Mouse (Mus musculus) forebrain, embryonic 14.5 days (tissue): ENCODE results near the gene Fcf1. TPM values are rescaled to one million over a fixed set of nuclear protein-coding genes. Genes with fewer than 3 reads are reported as not detected.

Experiments used
- ATAC-seq: fragments of 200-750 bp; cut with Nextera tagmentation; 2 replicates; pipeline ENCODE4 v1.8.0; 2017; ENCODE audit warnings: mild to moderate bottlenecking, moderate library complexity
- DNase-seq: peaks from one replicate; pipeline ENCODE4 v3.0.0-alpha.2; 2015; ENCODE audit warnings: low spot score
- H3K27ac ChIP-seq: fragments of 300-500 bp; sonication (generic); 2 replicates; pipeline ENCODE4 v1.5.1; 2014; ENCODE audit warnings: low read depth, mild to moderate bottlenecking, control low read depth, low read length, moderate library complexity
- H3K27me3 ChIP-seq: fragments of 300-500 bp; sonication (generic); replicated peaks from 2 replicates; pipeline ENCODE4 v1.6.1; 2014; ENCODE audit warnings: low read length, control low read depth, mixed read lengths; ENCODE audit not compliant: control insufficient read depth, insufficient read depth
- H3K36me3 ChIP-seq: fragments of 300-500 bp; sonication (generic); 2 replicates; pipeline ENCODE4 v1.6.1; 2014; ENCODE audit warnings: low read length, control low read depth; ENCODE audit not compliant: control insufficient read depth, insufficient read depth
- H3K4me1 ChIP-seq: fragments of 300-500 bp; sonication (generic); 2 replicates; pipeline ENCODE4 v1.6.1; 2014; ENCODE audit warnings: antibody characterized with exemption, low read length, control low read depth; ENCODE audit not compliant: control insufficient read depth, insufficient read depth
- H3K4me2 ChIP-seq: fragments of 300-500 bp; sonication (generic); 2 replicates; pipeline ENCODE4 v1.6.1; 2014; ENCODE audit warnings: mild to moderate bottlenecking, control low read depth, low read length
- H3K4me3 ChIP-seq: fragments of 300-500 bp; sonication (generic); 2 replicates; pipeline ENCODE4 v1.5.1; 2014; ENCODE audit warnings: low read depth, low read length, control low read depth
- H3K9ac ChIP-seq: fragments of 300-500 bp; sonication (generic); 2 replicates; pipeline ENCODE4 v1.6.1; 2014; ENCODE audit warnings: mild to moderate bottlenecking, low read length, control low read depth, moderate library complexity
- H3K9me3 ChIP-seq: fragments of 300-500 bp; sonication (generic); replicated peaks from 2 replicates; pipeline ENCODE4 v1.6.1; 2016; ENCODE audit warnings: low read length, control low read depth, mixed read lengths; ENCODE audit not compliant: control insufficient read depth
- WGBS: fragments of 180-500 bp; shearing (Covaris S2); extraction: QIAGEN DNeasy Blood & Tissue Kit; methylation state at CpG from one replicate; pipeline ENCODE4 v1.1.7; 2014; 5-methylcytosine and 5-hydroxymethylcytosine counted together
- polyA plus RNA-seq: library from polyadenylated mRNA; unstranded; fragments of >200 nt; fragmentation: Nextera tagmentation; extraction: Ambion mirVana; gene quantifications from 2 replicates; pipeline ENCODE4 v1.2.1, GENCODE M21; 2014

Gene Fcf1
- 128 and 147 TPM in 2 replicates for polyA plus RNA-seq

- Histone ChIP-seq H3K4me2 (peak within 1 kb of the TSS; percentile 78), H3K4me1 (peaks cover 11% of the 10 kb centered on the region), H3K27me3 (no peaks in the 10 kb centered on the region), H3K9me3 (no peaks in the 10 kb centered on the region), H3K27ac (no peak within 1 kb of the TSS), H3K4me3 (peak within 1 kb of the TSS; percentile 81), H3K9ac (peak within 1 kb of the TSS; percentile 86), H3K36me3 (peaks cover 23% of the 10 kb centered on the region)
- DNase-seq (peak; percentile 96), ATAC-seq (peak; percentile 85)
- under 1% methylated on average over 42 of the region's 42 CpGs for WGBS
These were observed at the start of gene Fcf1, which contains the start of gene Arel1 for GRCm38 (mm10) chr12:84970428-84971096. Gene Fcf1 (plus strand): TSS chr12:84970897. Gene Arel1 (minus strand): TSS chr12:84970900.

- DNase-seq, result peak; percentile 42
- WGBS, result 18% methylated on average over 8 of the region's 8 CpGs
- H3K36me3 ChIP-seq, result peaks cover 83% of the 10 kb centered on the region
These were observed 48.7 kb upstream of the Fcf1 start for GRCm38 (mm10) chr12:84921881-84922419.

GRCm38 (mm10) chr12:84924324-84924723 is 46.4 kb upstream of the Fcf1 start:
- ATAC-seq, result no peak
- Histone ChIP-seq H3K9ac (no peak overlapping the region), H3K4me3 (no peak overlapping the region), H3K4me1 (no peaks in the 10 kb centered on the region), H3K27ac (no peak overlapping the region), H3K4me2 (no peak overlapping the region), H3K9me3 (no peaks in the 10 kb centered on the region), H3K27me3 (no peaks in the 10 kb centered on the region), H3K36me3 (peaks cover 83% of the 10 kb centered on the region)
- 84% methylated on average over 5 of the region's 5 CpGs for WGBS
- DNase-seq, result no peak

More at GRCm38 (mm10) chr12:84921881-84922419, 48.7 kb upstream of the Fcf1 start:
- Histone ChIP-seq H3K4me3 (no peak overlapping the region), H3K9ac (no peak overlapping the region), H3K27me3 (no peaks in the 10 kb centered on the region), H3K9me3 (no peaks in the 10 kb centered on the region), H3K4me2 (no peak overlapping the region), H3K4me1 (no peaks in the 10 kb centered on the region), H3K27ac (peak overlapping the region; percentile 27; the same call in 1 of the 2 replicates)
- no peak for ATAC-seq

- WGBS, result 90% methylated on average over 6 of the region's 6 CpGs
- no peak overlapping the region for H3K4me2 ChIP-seq
- no peaks in the 10 kb centered on the region for H3K9me3 ChIP-seq
- H3K27ac ChIP-seq, result no peak overlapping the region
- no peak overlapping the region for H3K4me3 ChIP-seq
- DNase-seq, result no peak
- no peaks in the 10 kb centered on the region for H3K27me3 ChIP-seq
- peaks cover 84% of the 10 kb centered on the region for H3K36me3 ChIP-seq
- ATAC-seq, result no peak
- H3K9ac ChIP-seq, result no peak overlapping the region
- no peaks in the 10 kb centered on the region for H3K4me1 ChIP-seq
These were observed 44.2 kb upstream of the Fcf1 start for GRCm38 (mm10) chr12:84926542-84926941.

- Histone ChIP-seq H3K9ac (no peak overlapping the region), H3K4me1 (no peaks in the 10 kb centered on the region), H3K27me3 (no peaks in the 10 kb centered on the region), H3K36me3 (peaks cover 69% of the 10 kb centered on the region), H3K9me3 (no peaks in the 10 kb centered on the region), H3K4me2 (no peak overlapping the region), H3K27ac (no peak overlapping the region), H3K4me3 (no peak overlapping the region)
- WGBS, result 95% methylated on average over 6 of the region's 6 CpGs
- DNase-seq (no peak), ATAC-seq (no peak)
These were observed 38.5 kb upstream of the Fcf1 start for GRCm38 (mm10) chr12:84932210-84932609.

- Histone ChIP-seq H3K9ac (no peak overlapping the region), H3K9me3 (no peaks in the 10 kb centered on the region), H3K4me1 (no peaks in the 10 kb centered on the region), H3K4me3 (no peak overlapping the region), H3K4me2 (no peak overlapping the region), H3K36me3 (peaks cover 62% of the 10 kb centered on the region), H3K27ac (no peak overlapping the region), H3K27me3 (no peaks in the 10 kb centered on the region)
- WGBS, result 82% methylated on average over 5 of the region's 5 CpGs
- DNase-seq (no peak), ATAC-seq (no peak)
These were observed 35.4 kb upstream of the Fcf1 start for GRCm38 (mm10) chr12:84935343-84935742.

- Histone ChIP-seq H3K9me3 (no peaks in the 10 kb centered on the region), H3K9ac (no peak overlapping the region), H3K27ac (no peak overlapping the region), H3K4me2 (no peak overlapping the region), H3K27me3 (no peaks in the 10 kb centered on the region), H3K36me3 (peaks cover 65% of the 10 kb centered on the region), H3K4me3 (no peak overlapping the region), H3K4me1 (no peaks in the 10 kb centered on the region)
- DNase-seq (no peak), ATAC-seq (no peak)
- WGBS, result 93% methylated on average over 7 of the region's 7 CpGs
These were observed 31.6 kb upstream of the Fcf1 start for GRCm38 (mm10) chr12:84939117-84939516.

- Histone ChIP-seq H3K4me1 (no peaks in the 10 kb centered on the region), H3K9me3 (no peaks in the 10 kb centered on the region), H3K9ac (no peak overlapping the region), H3K27ac (no peak overlapping the region), H3K4me2 (no peak overlapping the region), H3K4me3 (no peak overlapping the region), H3K27me3 (no peaks in the 10 kb centered on the region), H3K36me3 (peaks cover 57% of the 10 kb centered on the region)
- WGBS, result 95% methylated on average over 7 of the region's 7 CpGs
- ATAC-seq (no peak), DNase-seq (no peak)
These were observed 30.4 kb upstream of the Fcf1 start for GRCm38 (mm10) chr12:84940343-84940742.

GRCm38 (mm10) chr12:84941717-84942116 is 29.0 kb upstream of the Fcf1 start:
- peaks cover 56% of the 10 kb centered on the region for H3K36me3 ChIP-seq
- H3K9ac ChIP-seq, result no peak overlapping the region
- DNase-seq, result no peak
- whole genome bisulfite sequencing, result 95% methylated on average over 13 of the region's 13 CpGs
- no peaks in the 10 kb centered on the region for H3K4me1 ChIP-seq
- H3K4me2 ChIP-seq, result no peak overlapping the region
- ATAC-seq, result no peak
- no peak overlapping the region for H3K27ac ChIP-seq
- no peaks in the 10 kb centered on the region for H3K27me3 ChIP-seq
- H3K9me3 ChIP-seq, result no peaks in the 10 kb centered on the region
- H3K4me3 ChIP-seq, result no peak overlapping the region
